Mouse (Mus musculus): Measurements from ENCODE around the gene Tmub1.

DNA sequence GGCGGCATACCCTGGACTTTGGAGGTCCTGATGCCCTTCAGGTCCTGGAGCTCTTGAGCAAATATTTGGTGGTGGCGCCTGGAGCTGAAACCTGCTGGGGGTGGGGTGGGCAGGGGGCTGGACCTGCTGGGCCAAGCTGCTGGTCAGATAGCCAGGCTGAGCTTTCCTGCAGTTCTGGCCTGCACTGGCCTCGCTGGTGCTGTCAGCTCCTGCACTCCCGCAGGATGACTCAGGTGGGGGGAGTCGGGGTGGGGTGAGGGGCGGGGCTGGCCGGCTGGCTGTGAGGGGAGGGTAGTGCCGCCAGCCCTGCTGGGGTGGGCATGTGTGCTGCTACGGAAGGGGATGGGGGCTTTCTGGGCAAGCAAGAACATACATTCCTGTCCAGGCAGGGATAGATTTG lies 19.1 kb downstream of the Tmub1 start:
- TF ChIP-seq POLR2A (IDR thresholded peaks at IDR 0.05; ENCODE audit: control insufficient read depth, extremely low read depth, insufficient read depth, low read length, poor library complexity) (no peak), CTCF (IDR thresholded peaks at IDR 0.05; ENCODE audit: borderline replicate concordance, control insufficient read depth, extremely low read depth, insufficient read depth, low read length, poor library complexity) (no peak)

All from thymus, adult 2 months (tissue).